Mouse (Mus musculus): ENCODE measurements around the gene Bsg.

DNA sequence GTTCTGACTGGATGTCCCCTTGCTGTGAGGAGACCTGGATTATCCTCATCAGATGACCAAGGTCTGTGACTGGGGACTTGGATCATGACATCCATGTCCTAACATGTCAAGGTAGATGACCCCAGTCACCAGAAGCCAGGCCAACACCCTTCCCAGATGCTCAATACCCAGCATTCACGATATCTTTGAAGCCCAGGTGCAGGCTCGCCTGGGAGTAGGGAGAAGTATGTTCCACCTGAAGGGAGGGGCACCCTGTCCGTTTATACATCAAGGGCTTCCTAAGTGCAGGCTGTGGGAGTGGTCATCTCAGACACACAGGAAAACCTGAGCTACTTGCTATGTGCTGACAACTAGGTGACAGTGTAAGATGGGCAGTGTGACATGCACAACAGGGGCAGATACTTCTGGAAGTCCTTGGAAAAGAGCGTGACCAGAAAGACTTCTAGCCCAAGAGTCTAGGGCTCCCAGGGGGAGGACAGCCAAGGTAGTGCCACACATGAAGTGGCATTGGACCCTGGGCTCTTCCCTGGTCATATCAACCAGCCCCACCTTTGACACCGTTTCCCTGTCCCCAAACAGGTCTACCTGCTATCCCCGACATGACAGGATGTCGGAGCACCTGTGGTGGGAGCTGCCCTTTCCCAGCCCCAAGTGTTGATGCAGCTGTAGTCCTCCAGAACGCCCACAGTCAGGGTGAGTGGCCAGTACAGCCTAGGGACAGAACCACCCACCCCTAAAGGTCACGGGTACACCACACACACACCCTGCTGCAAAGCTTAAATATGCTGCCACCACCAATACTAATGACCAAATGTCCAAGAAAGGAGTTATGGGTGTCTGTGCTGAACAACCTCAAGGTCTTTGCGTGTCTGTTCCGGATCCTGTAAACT, 23.4 kb upstream of the Bsg start:
- no peak for TF ChIP-seq POLR2A (IDR thresholded peaks at IDR 0.05; ENCODE audit: insufficient read depth, low read depth, low read length)
- no peak for TF ChIP-seq CTCF (IDR thresholded peaks at IDR 0.05; ENCODE audit: insufficient read depth, low read depth, low read length)

Measured in olfactory bulb, adult 2 months (tissue).